Mouse (Mus musculus): ENCODE data around the gene Mxra8.
A peak's percentile ranks its signal among the peaks of the same experiment; 100 is the strongest.

The Mxra8 gene

GRCm38 (mm10) chr4:155838187-155839153 is 1.0 kb upstream of the Mxra8 start:
- DNase-seq, result no peak

GRCm38 (mm10) chr4:155840076-155841002 is 859 bp downstream of the Mxra8 start:
- DNase-seq, result no peak

- peak; percentile 77 for DNase-seq
These were observed 1.5 kb downstream of the Mxra8 start for GRCm38 (mm10) chr4:155841003-155841454.

- no peak for DNase-seq
These were observed 2.3 kb downstream of the Mxra8 start for GRCm38 (mm10) chr4:155841651-155842270.

- DNase-seq, result peak; percentile 77
These were observed 3.8 kb downstream of the Mxra8 start for GRCm38 (mm10) chr4:155843231-155843630.

GRCm38 (mm10) chr4:155846871-155847578 is 7.5 kb downstream of the Mxra8 start, which contains the start of gene Dvl1:
TSS of gene Dvl1 (plus strand) at chr4:155847402.
- peak; percentile 85 for DNase-seq

GRCm38 (mm10) chr4:155847591-155848352 is 8.3 kb downstream of the Mxra8 start:
- DNase-seq, result peak; percentile 73

- DNase-seq, result peak; percentile 83
These were observed 9.1 kb downstream of the Mxra8 start for GRCm38 (mm10) chr4:155848434-155849095.

- no peak for DNase-seq
These were observed 9.9 kb downstream of the Mxra8 start for GRCm38 (mm10) chr4:155849391-155849790.

- peak; percentile 68 for DNase-seq
These were observed 10.4 kb downstream of the Mxra8 start for GRCm38 (mm10) chr4:155849792-155850451.

GRCm38 (mm10) chr4:155851368-155851767 is 11.9 kb downstream of the Mxra8 start:
- DNase-seq, result no peak

- DNase-seq, result peak; percentile 78
These were observed 12.5 kb downstream of the Mxra8 start for GRCm38 (mm10) chr4:155851951-155852411.

GRCm38 (mm10) chr4:155853421-155853820 is 13.9 kb downstream of the Mxra8 start:
- DNase-seq, result no peak

- DNase-seq, result no peak
These were observed 15.5 kb downstream of the Mxra8 start for GRCm38 (mm10) chr4:155854991-155855390.

GRCm38 (mm10) chr4:155856071-155856470 is 16.6 kb downstream of the Mxra8 start:
- DNase-seq, result no peak

GRCm38 (mm10) chr4:155856881-155857280 is 17.4 kb downstream of the Mxra8 start:
- no peak for DNase-seq

- no peak for DNase-seq
These were observed 19.8 kb downstream of the Mxra8 start for GRCm38 (mm10) chr4:155859318-155859717.

GRCm38 (mm10) chr4:155861787-155862186 is 22.3 kb downstream of the Mxra8 start:
- DNase-seq, result no peak

GRCm38 (mm10) chr4:155863001-155863400 is 23.5 kb downstream of the Mxra8 start, which contains the start of gene Tas1r3:
TSS of gene Tas1r3 (minus strand) at chr4:155863362.
- DNase-seq, result no peak

Measured in kidney, adult 11 months (tissue).